Mouse (Mus musculus) brain, adult 2 months (tissue): ENCODE results near the gene Tmem88.
A peak's percentile ranks its signal among the peaks of the same experiment; 100 is the strongest.
"Not testable (repeated sequence)": the region's sequence is repeated elsewhere in the genome, so short reads cannot be mapped to it uniquely, and the experiment has no call there.

ENCODE experiments used
- DNase-seq: peaks from one replicate; pipeline ENCODE4 v3.0.0; 2011; ENCODE audit warnings: low read depth, low spot score

Gene Tmem88

GRCm38 (mm10) chr11:69403691-69404594, 5.9 kb upstream of the Tmem88 start:
- DNase-seq = no peak

GRCm38 (mm10) chr11:69401987-69402386, 4.0 kb upstream of the Tmem88 start:
- DNase-seq = no peak

- DNase-seq = peak; percentile 98
These were observed 3.2 kb upstream of the Tmem88 start for GRCm38 (mm10) chr11:69401210-69401637.

GRCm38 (mm10) chr11:69400083-69400850, 2.2 kb upstream of the Tmem88 start:
- DNase-seq = no peak

- DNase-seq = no peak
These were observed 1.4 kb upstream of the Tmem88 start for GRCm38 (mm10) chr11:69399201-69400082.

- DNase-seq = no peak
These were observed 609 bp upstream of the Tmem88 start for GRCm38 (mm10) chr11:69398486-69399200.

GRCm38 (mm10) chr11:69397581-69398057, 415 bp downstream of the Tmem88 start:
- peak; percentile 45 for DNase-seq

- peak; percentile 29 for DNase-seq
These were observed 1.3 kb downstream of the Tmem88 start for GRCm38 (mm10) chr11:69396772-69397171.

GRCm38 (mm10) chr11:69395634-69396373, 2.2 kb downstream of the Tmem88 start:
- DNase-seq = peak; percentile 100

GRCm38 (mm10) chr11:69395235-69395633, 2.8 kb downstream of the Tmem88 start, which contains the start of the genes Naa38 and Cyb5d1:
Gene Naa38 (plus strand): TSS chr11:69395487.
Gene Cyb5d1 (minus strand): TSS chr11:69395631.
- peak; percentile 98 for DNase-seq

GRCm38 (mm10) chr11:69394591-69395167, 3.4 kb downstream of the Tmem88 start:
- DNase-seq = not testable (repeated sequence)

- DNase-seq = peak; percentile 80
These were observed 7.5 kb downstream of the Tmem88 start for GRCm38 (mm10) chr11:69390400-69391034.

GRCm38 (mm10) chr11:69389531-69390399, 8.3 kb downstream of the Tmem88 start:
- DNase-seq = no peak

GRCm38 (mm10) chr11:69388680-69389079, 9.4 kb downstream of the Tmem88 start:
- no peak for DNase-seq

- no peak for DNase-seq
These were observed 11.3 kb downstream of the Tmem88 start for GRCm38 (mm10) chr11:69386758-69387157.

GRCm38 (mm10) chr11:69384979-69385378, 13.1 kb downstream of the Tmem88 start:
- no peak for DNase-seq

GRCm38 (mm10) chr11:69382478-69383105, 15.4 kb downstream of the Tmem88 start:
- DNase-seq = peak; percentile 72
